Mouse (Mus musculus) leukemia stem cell, adult 10-12 weeks (primary cell): ENCODE results near the gene Olfr273. TPM values are rescaled to one million over a fixed set of nuclear protein-coding genes. Genes with fewer than 3 reads are reported as not detected.

ENCODE experiments used
- polyA plus RNA-seq: library from polyadenylated mRNA; stranded (reverse); fragments of >175 nt; gene quantifications from 2 replicates; pipeline ENCODE4 v1.2.3, GENCODE M21; 2012; ENCODE audit warnings: low replicate concordance

Olfr273 gene
- polyA plus RNA-seq: not detected in 2 replicates

GRCm38 (mm10) chr4:52859136-52859535 is at the start of gene Olfr273:
TSS of gene Olfr273 (minus strand) at chr4:52859236.

GRCm38 (mm10) chr4:52814304-52814703 is 44.7 kb downstream of the Olfr273 start, which contains the start of gene Olfr275:
TSS of gene Olfr275 (plus strand) at chr4:52814604.

Other genes starting within 250 kb of the Olfr273 start
- gene Olfr275, start 44.6 kb downstream of the Olfr273 start, polyA plus RNA-seq: not detected in 2 replicates
- gene Olfr272, start 59.9 kb upstream of the Olfr273 start, polyA plus RNA-seq: not detected in 2 replicates
- gene Olfr270, start 105.3 kb upstream of the Olfr273 start, polyA plus RNA-seq: not detected in 2 replicates
- gene Nipsnap3a, start 130.0 kb upstream of the Olfr273 start, polyA plus RNA-seq: not detected in 2 replicates
- gene Nipsnap3b, start 152.6 kb upstream of the Olfr273 start, polyA plus RNA-seq: 26.6 and 41.2 TPM in 2 replicates